Mouse (Mus musculus): ENCODE results near the gene Tspan12.
"Not testable (repeated sequence)": the region's sequence is repeated elsewhere in the genome, so short reads cannot be mapped to it uniquely, and the experiment has no call there.

DNA sequence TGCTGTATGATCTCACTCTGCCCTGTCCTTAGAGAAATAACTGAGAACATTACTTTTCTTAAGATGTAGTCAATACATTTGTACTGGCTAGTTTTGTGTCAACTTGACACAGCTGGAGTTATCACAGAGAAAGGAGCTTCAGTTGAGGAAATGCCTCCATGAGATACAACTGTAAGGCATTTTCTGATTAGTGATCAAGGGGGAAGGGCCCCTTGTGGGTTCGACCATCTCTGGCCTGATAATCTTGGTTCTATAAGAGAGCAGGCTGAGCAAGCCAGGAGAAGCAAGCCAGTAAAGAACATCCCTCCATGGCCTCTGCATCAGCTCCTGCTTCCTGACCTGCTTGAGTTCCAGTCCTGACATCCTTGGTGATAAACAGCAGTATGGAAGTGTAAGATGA is 62.7 kb downstream of the Tspan12 start:
- not testable (repeated sequence) for TF ChIP-seq CTCF (IDR thresholded peaks at IDR 0.05; ENCODE audit: control insufficient read depth, insufficient read depth, insufficient read length); MYOG (IDR thresholded peaks at IDR 0.05; ENCODE audit: control insufficient read depth, extremely low read depth, insufficient read length); USF1 (IDR thresholded peaks at IDR 0.05; ENCODE audit: low read depth); MAX (IDR thresholded peaks at IDR 0.05); CEBPB (IDR thresholded peaks at IDR 0.05; ENCODE audit: low read depth); MYOD1 (IDR thresholded peaks at IDR 0.05; ENCODE audit: control insufficient read depth, insufficient read length, low read depth); FOSL1 (IDR thresholded peaks at IDR 0.05; ENCODE audit: insufficient read depth, low read length, poor library complexity, severe bottlenecking)

Measured in C2C12 (cell line).